Mouse (Mus musculus) bone marrow macrophage, adult 2 months (primary cell): ENCODE results near the gene Defb45. TPM values are rescaled to one million over a fixed set of nuclear protein-coding genes. Genes with fewer than 3 reads are reported as not detected.

Source experiments
- H3K27ac ChIP-seq: 2 replicates; pipeline ENCODE4 v1.5.1; 2012; ENCODE audit warnings: low read depth, low read length; ENCODE audit not compliant: insufficient read depth
- H3K4me1 ChIP-seq: 2 replicates; pipeline ENCODE4 v1.6.1; 2012; ENCODE audit warnings: low read length; ENCODE audit not compliant: control insufficient read depth, insufficient read depth
- H3K4me3 ChIP-seq: 2 replicates; pipeline ENCODE4 v1.5.1; 2012; ENCODE audit warnings: mild to moderate bottlenecking, low read length, moderate library complexity; ENCODE audit not compliant: insufficient read depth
- CTCF ChIP-seq: IDR thresholded peaks from 2 replicates; pipeline ENCODE4 v1.5.1; 2012; ENCODE audit warnings: low read depth, mild to moderate bottlenecking, low read length, moderate library complexity
- POLR2A ChIP-seq: IDR thresholded peaks from 2 replicates; pipeline ENCODE4 v1.6.1; 2012; ENCODE audit warnings: mild to moderate bottlenecking, low read depth, low read length, borderline replicate concordance
- polyA plus RNA-seq: library from polyadenylated mRNA; stranded (reverse); fragments of >200 nt; gene quantifications from 2 replicates; pipeline ENCODE4 v1.2.4, GENCODE M21; 2012; ENCODE audit not compliant: missing spikeins, insufficient read depth, insufficient read length

The Defb45 gene
- polyA plus RNA-seq, 1 experiment = not detected

DNA sequence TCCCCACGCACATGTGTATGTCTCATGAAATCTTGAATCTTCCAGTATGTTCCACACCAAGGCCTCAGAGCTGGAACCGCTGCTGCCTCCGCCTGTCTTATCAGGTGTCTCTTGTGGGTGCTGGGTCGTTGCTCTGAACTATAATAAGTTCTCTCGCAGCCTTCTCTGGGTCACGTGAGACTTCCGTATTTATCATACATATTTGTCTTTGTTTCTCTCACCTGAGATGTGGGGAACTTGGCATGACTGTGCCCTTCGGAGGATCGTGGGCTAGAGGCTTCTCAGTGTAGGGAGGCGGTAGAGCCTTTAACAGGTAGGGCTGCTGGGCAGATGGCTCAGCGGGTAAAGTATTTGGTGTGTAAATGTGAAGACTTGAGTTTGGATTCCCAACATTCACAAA, 18.6 kb downstream of the Defb45 start:
- no peak for TF ChIP-seq POLR2A
- no peak for TF ChIP-seq CTCF
- H3K4me3 ChIP-seq = no peak overlapping the region
- H3K4me1 ChIP-seq = no peaks in the 10 kb centered on the region
- H3K27ac ChIP-seq = no peak overlapping the region

DNA sequence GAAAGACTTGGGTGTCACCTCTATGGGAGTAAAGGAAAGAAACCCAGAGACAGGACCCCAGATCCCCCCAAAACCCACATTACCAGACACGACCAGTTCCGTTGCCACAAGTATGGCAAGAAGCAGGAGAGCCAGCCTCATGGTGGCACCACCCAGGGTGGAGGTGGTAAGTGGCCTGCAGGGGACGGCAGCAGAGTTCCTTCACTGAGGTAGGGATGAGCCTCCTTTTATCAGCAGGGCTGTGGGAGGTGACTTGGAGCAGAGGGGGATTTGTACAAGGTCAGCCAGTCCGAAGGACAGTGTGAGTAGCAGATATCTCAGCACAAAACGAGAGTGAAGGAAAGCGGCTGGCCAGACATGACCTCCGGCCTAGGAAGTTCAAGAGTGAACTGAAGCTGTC, 19.1 kb downstream of the Defb45 start, which contains the start of gene Defb19:
Gene Defb19, minus strand, starts transcription at position 206 of the 400 bp plus-strand sequence.
- TF ChIP-seq POLR2A (no peak), CTCF (no peak)
- no peaks in the 10 kb centered on the region for H3K4me1 ChIP-seq
- H3K27ac ChIP-seq = no peak within 1 kb of the TSS
- no peak within 1 kb of the TSS for H3K4me3 ChIP-seq

DNA sequence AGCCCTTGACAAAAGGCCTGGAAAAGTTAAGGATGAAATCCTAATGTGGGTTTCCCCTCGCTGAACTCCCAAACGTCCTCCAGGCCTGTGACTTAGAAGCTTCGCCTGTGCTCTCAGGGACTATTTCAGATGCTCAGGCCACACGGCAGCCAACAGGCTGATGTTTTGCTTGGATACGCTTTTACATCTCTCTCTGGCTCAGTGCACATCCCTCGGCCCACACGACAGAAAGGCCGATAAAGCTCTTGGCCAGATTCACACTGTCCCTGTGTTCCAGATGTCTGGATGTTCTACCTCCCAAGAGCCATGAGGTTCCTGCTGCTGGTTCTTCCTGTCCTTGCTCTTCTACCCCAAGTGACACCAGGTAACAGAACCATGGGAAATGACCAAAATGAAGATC, 25.7 kb downstream of the Defb45 start:
- TF ChIP-seq CTCF = no peak
- no peak for TF ChIP-seq POLR2A
- Histone ChIP-seq H3K4me3 (no peak overlapping the region), H3K27ac (no peak overlapping the region), H3K4me1 (no peaks in the 10 kb centered on the region)

DNA sequence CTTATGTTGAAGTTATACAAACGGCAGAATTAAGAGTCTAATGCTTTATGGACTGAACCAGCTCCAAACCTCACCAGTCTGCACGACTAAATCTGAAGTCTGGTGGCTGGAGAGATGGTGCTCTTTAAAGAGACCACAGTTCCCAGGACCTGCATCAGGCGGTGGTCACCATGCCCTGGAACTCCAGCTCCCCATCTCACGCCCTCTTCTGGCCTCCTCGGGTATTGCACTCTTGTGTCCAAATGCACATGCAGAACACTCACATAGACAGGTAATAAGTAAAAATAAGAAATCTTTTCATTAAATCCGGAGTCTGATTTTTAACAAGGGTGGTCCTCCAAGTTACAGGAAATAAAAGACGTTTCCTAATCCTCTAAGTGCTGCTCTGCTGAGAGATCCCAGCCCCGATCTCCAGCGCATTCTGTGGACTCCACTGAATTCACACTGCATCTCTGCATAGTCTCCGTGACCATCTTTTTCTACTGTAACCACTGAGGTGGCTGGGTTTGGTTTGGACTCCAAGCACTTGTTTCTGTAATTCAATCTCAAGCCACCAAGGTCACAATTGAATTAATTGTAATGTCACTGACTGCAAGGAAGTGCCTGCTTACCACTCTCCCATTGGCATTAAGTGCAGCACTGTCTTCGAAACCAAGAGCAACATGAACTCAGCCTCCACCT, 26.9 kb downstream of the Defb45 start, which contains the start of gene Defb21:
Gene Defb21, plus strand, starts transcription at position 631 of the 681 bp plus-strand sequence.
- H3K4me3 ChIP-seq = no peak within 1 kb of the TSS
- no peaks in the 10 kb centered on the region for H3K4me1 ChIP-seq
- no peak for TF ChIP-seq CTCF
- no peak for TF ChIP-seq POLR2A
- H3K27ac ChIP-seq = no peak within 1 kb of the TSS

DNA sequence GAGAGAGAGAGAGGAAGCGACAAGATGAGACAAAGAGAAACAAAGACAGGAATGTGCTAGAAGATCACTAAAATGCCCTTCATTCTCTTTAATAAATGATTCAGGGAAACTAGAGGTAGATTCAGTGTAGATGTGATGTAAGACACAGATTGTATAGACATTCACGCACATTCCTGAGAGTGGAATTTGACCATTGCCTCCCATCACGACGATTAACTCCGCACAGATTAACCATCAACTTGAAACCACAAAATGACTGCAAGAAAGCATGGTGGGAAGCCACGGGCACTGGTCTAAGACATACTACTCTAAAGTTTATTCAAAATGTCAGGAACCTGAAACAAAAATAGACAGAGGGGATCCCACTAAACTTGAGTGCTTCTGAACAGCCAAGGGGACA, 28.9 kb downstream of the Defb45 start:
- TF ChIP-seq POLR2A (no peak), CTCF (no peak)
- no peak overlapping the region for H3K27ac ChIP-seq
- H3K4me3 ChIP-seq = no peak overlapping the region
- no peaks in the 10 kb centered on the region for H3K4me1 ChIP-seq

DNA sequence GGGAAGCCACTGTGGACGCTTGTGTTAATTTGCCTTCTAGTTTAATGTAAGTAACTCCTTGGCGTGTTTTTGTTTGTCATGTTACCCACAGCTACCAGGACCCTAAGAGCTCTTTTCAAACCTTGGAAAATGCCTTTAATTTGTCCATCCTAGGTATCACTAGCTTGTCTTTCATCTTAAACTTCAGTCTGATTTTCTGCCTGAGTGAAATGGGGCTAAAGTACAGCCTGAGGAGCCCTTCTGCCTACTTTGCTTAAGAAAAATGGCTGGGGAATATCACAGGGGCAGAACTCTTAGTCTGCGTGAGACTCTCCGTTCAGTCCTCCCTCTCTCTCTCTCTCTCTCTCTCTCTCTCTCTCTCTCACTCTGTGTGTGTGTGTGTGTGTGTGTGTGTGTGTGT, 29.3 kb downstream of the Defb45 start:
- no peaks in the 10 kb centered on the region for H3K4me1 ChIP-seq
- H3K27ac ChIP-seq = no peak overlapping the region
- no peak overlapping the region for H3K4me3 ChIP-seq
- TF ChIP-seq POLR2A = no peak
- no peak for TF ChIP-seq CTCF

DNA sequence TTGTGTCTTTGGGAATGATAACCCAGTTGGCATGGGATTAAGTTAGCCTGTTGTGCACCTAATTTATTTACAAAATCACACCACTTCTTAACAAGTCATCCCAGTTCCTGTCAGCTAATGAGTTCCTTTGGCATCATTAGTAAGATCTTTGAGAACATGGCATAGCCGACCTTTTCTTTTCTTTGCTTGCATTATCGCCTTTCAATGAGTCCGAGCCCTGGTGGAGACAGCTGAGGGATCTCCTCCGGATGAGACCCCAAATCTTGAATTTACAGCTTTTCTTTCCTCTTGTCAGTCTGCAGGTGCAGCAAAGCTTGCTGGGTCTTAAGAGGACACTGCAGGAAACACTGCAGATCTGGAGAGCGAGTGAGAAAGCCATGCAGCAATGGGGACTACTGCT, 30.2 kb downstream of the Defb45 start, which contains the start of gene Gm17416:
Gene Gm17416, plus strand, starts transcription at position 301 of the 400 bp plus-strand sequence.
- Histone ChIP-seq H3K4me3 (no peak within 1 kb of the TSS), H3K27ac (no peak within 1 kb of the TSS), H3K4me1 (no peaks in the 10 kb centered on the region)
- TF ChIP-seq CTCF = no peak
- TF ChIP-seq POLR2A = no peak

DNA sequence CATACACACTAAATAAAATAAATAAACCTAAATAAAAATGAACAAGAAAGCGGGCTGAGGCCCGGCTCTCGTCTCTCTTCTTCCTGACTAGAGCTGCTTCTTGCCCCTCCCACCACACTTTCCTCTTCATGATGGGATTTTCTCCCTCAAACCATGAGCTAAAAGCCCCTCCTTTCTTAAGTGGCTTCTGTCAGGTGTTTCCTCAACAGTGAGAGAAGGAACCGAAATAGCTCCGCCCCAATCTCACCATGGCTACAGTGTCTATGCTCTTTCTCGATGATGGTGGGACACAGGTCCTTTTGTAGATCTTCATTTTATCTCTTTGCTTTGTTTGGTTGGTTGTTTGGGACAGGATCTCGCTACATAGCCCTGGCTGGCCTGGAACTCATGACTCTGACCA, 42.5 kb downstream of the Defb45 start:
- no peak overlapping the region for H3K4me3 ChIP-seq
- no peak overlapping the region for H3K27ac ChIP-seq
- no peaks in the 10 kb centered on the region for H3K4me1 ChIP-seq
- TF ChIP-seq CTCF = no peak
- TF ChIP-seq POLR2A = no peak

DNA sequence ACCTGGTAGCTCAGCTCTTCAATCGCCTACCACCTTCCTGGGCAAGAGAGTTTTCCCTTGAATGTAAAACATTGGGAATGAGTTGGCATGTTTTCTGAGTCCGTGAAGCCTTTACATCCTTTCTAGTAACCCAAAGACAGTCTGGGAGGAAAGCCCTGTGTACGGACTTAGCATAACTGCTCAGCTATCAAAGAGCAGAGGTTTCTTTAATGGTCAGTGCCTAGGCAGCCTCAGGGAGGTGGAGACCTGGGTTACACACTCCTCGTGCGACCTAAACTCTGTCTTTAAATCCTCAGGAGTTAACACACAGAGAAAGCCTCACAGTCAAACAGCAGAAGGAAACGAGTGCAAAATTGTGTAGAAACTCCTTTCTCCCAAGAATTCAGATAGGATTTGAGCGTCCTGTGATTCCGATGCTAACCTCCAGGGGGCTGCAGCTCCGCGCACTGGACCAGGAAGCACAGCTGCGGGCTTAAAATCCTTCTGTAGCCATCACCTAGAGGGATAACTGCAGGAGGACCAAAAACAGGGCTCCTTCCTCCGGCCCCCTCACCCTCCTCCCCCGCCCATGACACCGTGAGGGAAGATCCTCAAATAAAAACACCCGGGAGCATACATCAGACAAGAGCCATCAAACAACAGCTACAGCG, 45.3 kb downstream of the Defb45 start:
- Histone ChIP-seq H3K4me1 (no peaks in the 10 kb centered on the region), H3K27ac (no peak overlapping the region), H3K4me3 (no peak overlapping the region)
- TF ChIP-seq POLR2A (no peak), CTCF (peak; percentile 50)

DNA sequence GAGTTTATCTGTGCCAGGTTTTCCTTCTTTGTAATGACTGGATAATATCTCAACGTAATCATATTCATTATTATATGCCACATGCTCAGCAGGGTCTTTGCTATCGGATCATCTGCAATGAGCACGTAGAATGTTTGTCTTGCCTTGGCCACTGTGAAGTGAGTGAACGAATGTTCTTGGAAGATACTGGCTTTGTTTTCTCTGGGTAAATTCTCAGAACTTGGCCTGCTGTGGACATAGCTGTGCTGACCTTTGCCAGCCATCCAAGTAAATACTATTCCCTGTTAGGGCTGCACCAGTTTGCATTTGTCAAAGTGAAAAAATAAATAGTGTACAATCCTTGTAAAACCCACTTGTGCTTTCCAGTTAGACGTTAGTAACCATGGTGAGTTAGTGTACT, 51.1 kb downstream of the Defb45 start:
- Histone ChIP-seq H3K4me1 (no peaks in the 10 kb centered on the region), H3K27ac (no peak overlapping the region), H3K4me3 (no peak overlapping the region)
- no peak for TF ChIP-seq POLR2A
- TF ChIP-seq CTCF = no peak

DNA sequence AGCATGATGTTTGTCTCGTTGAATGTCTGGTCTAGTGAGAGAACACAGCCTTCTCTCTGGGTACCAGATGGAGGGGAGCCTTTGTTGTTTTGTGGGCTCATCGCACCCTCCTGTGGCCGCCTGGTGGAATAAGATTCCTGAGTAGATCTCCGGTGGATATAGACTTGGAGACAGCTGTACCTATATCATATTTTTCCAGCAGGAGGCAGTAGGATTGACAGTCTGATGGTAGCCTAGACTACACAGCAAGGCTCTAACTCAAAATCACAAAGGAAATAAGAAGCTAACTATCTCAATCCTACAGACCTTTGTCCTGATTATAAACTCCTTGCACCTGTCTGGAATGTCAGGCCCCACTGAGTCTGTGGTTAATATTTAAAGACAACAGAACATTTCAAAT, 54.5 kb downstream of the Defb45 start:
- H3K4me1 ChIP-seq = no peaks in the 10 kb centered on the region
- no peak overlapping the region for H3K4me3 ChIP-seq
- H3K27ac ChIP-seq = no peak overlapping the region
- TF ChIP-seq CTCF = 0 out of 2 replicates have a peak, but pooled peaks have one; percentile 27
- TF ChIP-seq POLR2A = no peak
